25 mouse cellular contexts compared by ENCODE assay signal in the genomic region with DNA sequence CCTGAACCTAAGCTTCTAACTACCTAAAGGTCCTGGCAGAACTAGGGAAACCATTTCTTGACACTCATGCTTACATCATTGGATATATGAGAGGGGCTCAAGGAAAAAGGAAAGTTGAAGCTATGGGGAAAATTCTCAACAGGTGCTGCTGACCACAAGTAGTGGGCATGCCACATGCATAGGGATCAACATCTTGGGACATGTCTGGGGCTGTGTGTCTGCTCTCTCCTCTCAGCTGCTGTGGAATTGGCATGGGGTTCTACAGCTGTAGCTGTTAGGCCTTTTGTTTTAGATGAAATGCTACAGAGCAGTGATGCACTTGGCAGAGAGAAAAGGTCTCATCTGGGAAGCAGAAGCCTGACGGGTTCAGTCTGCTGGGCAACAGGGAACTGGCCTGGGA. TPM values are rescaled to one million over a fixed set of nuclear protein-coding genes. Genes with fewer than 3 reads are reported as not detected.
DNase-seq lines count a peak whose midpoint lies in the region; ATAC-seq and TF ChIP-seq lines count a peak whose summit lies in the region.
"Had no signal": no experiment of that assay in that cellular context is flagged by ENCODE, and none has a peak within 500 bp of the region (broad histone marks: within the 10 kb centered on the region; RNA-seq: fewer than 3 reads in every experiment).

No protein-coding gene starts in this region.

- H3K27me3 ChIP-seq in embryonic facial prominence, embryonic 14.5 days (replicated peaks; ENCODE audit: control insufficient read depth, insufficient read depth, low read length), result no peaks in the 10 kb centered on the region
- no peaks in the 10 kb centered on the region for H3K27me3 ChIP-seq in embryonic facial prominence, embryonic 10.5 days (replicated peaks; ENCODE audit: low read depth, poor library complexity, severe bottlenecking)
- no peaks in the 10 kb centered on the region for H3K27me3 ChIP-seq in E14TG2a.4 (ENCODE audit: insufficient read depth, low read length)
- H3K27me3 ChIP-seq in embryonic facial prominence, embryonic 15.5 days, result no peaks in the 10 kb centered on the region
- no peaks in the 10 kb centered on the region for H3K27me3 ChIP-seq in heart, embryonic 11.5 days (ENCODE audit: control insufficient read depth, insufficient read depth, low read length)
- H3K27me3 ChIP-seq: CH12.LX; embryonic facial prominence, embryonic 12.5 days; forebrain, embryonic 13.5 days; forebrain, embryonic 15.5 days; Patski had no signal

- H3K9me3 ChIP-seq in embryonic facial prominence, embryonic 14.5 days (ENCODE audit: control insufficient read depth, low read length), result no peaks in the 10 kb centered on the region
- H3K9me3 ChIP-seq in embryonic facial prominence, embryonic 10.5 days, result no peaks in the 10 kb centered on the region
- H3K9me3 ChIP-seq in E14TG2a.4 (ENCODE audit: low read length), result no peaks in the 10 kb centered on the region
- H3K9me3 ChIP-seq in embryonic facial prominence, embryonic 15.5 days (replicated peaks), result no peaks in the 10 kb centered on the region
- no peaks in the 10 kb centered on the region for H3K9me3 ChIP-seq in heart, embryonic 11.5 days (replicated peaks; ENCODE audit: control insufficient read depth, low read length)
- H3K9me3 ChIP-seq: embryonic facial prominence, embryonic 12.5 days; forebrain, embryonic 13.5 days; forebrain, embryonic 15.5 days; G1E had no signal

- no peak overlapping the region for H3K27ac ChIP-seq in embryonic facial prominence, embryonic 14.5 days (replicated peaks; ENCODE audit: low read depth, low read length)
- H3K27ac ChIP-seq in embryonic facial prominence, embryonic 10.5 days (replicated peaks), result no peak overlapping the region
- no peak overlapping the region for H3K27ac ChIP-seq in embryonic facial prominence, embryonic 15.5 days (replicated peaks)
- H3K27ac ChIP-seq in heart, embryonic 11.5 days (ENCODE audit: low read depth, low read length), result no peak overlapping the region
- H3K27ac ChIP-seq: embryonic facial prominence, embryonic 12.5 days; forebrain, embryonic 13.5 days; forebrain, embryonic 15.5 days had no signal

- H3K36me3 ChIP-seq in embryonic facial prominence, embryonic 14.5 days (ENCODE audit: control insufficient read depth, insufficient read depth, low read length), result peaks cover 13% of the 10 kb centered on the region; the same call in 1 of the 2 replicates
- peaks cover 93% of the 10 kb centered on the region for H3K36me3 ChIP-seq in embryonic facial prominence, embryonic 10.5 days (replicated peaks)
- peaks cover 70% of the 10 kb centered on the region for H3K36me3 ChIP-seq in E14TG2a.4 (ENCODE audit: insufficient read depth, low read length)
- peaks cover 28% of the 10 kb centered on the region for H3K36me3 ChIP-seq in embryonic facial prominence, embryonic 15.5 days
- H3K36me3 ChIP-seq in heart, embryonic 11.5 days (ENCODE audit: control insufficient read depth, insufficient read depth, low read length), result no peaks in the 10 kb centered on the region; the same call in none of the 2 replicates

- WGBS in embryonic facial prominence, embryonic 14.5 days, result 58% methylated on average over 1 of the region's 1 CpGs
- WGBS in embryonic facial prominence, embryonic 10.5 days, result 79% methylated on average over 1 of the region's 1 CpGs
- WGBS in embryonic facial prominence, embryonic 15.5 days, result 63% methylated on average over 1 of the region's 1 CpGs
- WGBS in heart, embryonic 11.5 days (ENCODE audit: insufficient replicate concordance), result 60% methylated on average over 1 of the region's 1 CpGs

- TF ChIP-seq CTCF in E14TG2a.4 (conservative IDR thresholded peaks at IDR 0.05; ENCODE audit: low read length), result no peak

- no peak for DNase-seq in embryonic facial prominence, embryonic 14.5 days (ENCODE audit: low spot score)
- DNase-seq in embryonic facial prominence, embryonic 10.5 days (ENCODE audit: low spot score), result no peak
- no peak for DNase-seq in right cerebral cortex, postnatal 25 days
- DNase-seq: adrenal gland, adult 8-10 months; adrenal gland, postnatal 25 days; B cell, adult 2 months; cerebellum, adult 11 months; cerebellum, adult 18-20 months; cerebellum, adult 8-10 months; cerebellum, adult 9-11 months; cerebellum, postnatal 14 days; cerebellum, postnatal 36 days; embryo, embryonic 11 days; forebrain, postnatal 0 days had no signal

- H3K4me1 ChIP-seq in embryonic facial prominence, embryonic 14.5 days (ENCODE audit: control insufficient read depth, insufficient read depth, low read length), result no peaks in the 10 kb centered on the region
- H3K4me1 ChIP-seq in embryonic facial prominence, embryonic 10.5 days, result no peaks in the 10 kb centered on the region
- H3K4me1 ChIP-seq in E14TG2a.4 (replicated peaks; ENCODE audit: low read depth, low read length), result peaks cover 71% of the 10 kb centered on the region
- H3K4me1 ChIP-seq in embryonic facial prominence, embryonic 15.5 days, result no peaks in the 10 kb centered on the region
- H3K4me1 ChIP-seq in heart, embryonic 11.5 days (ENCODE audit: control insufficient read depth, insufficient read depth, low read length), result peaks cover 8% of the 10 kb centered on the region
- H3K4me1 ChIP-seq: embryonic facial prominence, embryonic 12.5 days; forebrain, embryonic 13.5 days; forebrain, embryonic 15.5 days had no signal

- no peak overlapping the region for H3K9ac ChIP-seq in embryonic facial prominence, embryonic 14.5 days (ENCODE audit: low read depth, low read length)
- H3K9ac ChIP-seq in embryonic facial prominence, embryonic 15.5 days, result no peak overlapping the region
- H3K9ac ChIP-seq in heart, embryonic 11.5 days (ENCODE audit: low read depth, low read length), result no peak overlapping the region
- H3K9ac ChIP-seq: embryonic facial prominence, embryonic 12.5 days; forebrain, embryonic 13.5 days; forebrain, embryonic 15.5 days; forebrain, postnatal 0 days had no signal

- no peak overlapping the region for H3K4me3 ChIP-seq in embryonic facial prominence, embryonic 14.5 days (ENCODE audit: low read depth, low read length)
- H3K4me3 ChIP-seq in embryonic facial prominence, embryonic 10.5 days, result no peak overlapping the region
- H3K4me3 ChIP-seq in E14TG2a.4 (replicated peaks; ENCODE audit: low read length), result peak overlapping the region; percentile 39; the same call in 1 of the 2 replicates
- H3K4me3 ChIP-seq in embryonic facial prominence, embryonic 15.5 days (replicated peaks), result no peak overlapping the region
- no peak overlapping the region for H3K4me3 ChIP-seq in heart, embryonic 11.5 days (ENCODE audit: low read depth, low read length)
- H3K4me3 ChIP-seq: embryonic facial prominence, embryonic 12.5 days; forebrain, embryonic 13.5 days; forebrain, embryonic 15.5 days had no signal

- 0 out of 2 replicates have a peak, but pooled peaks have one; percentile 22 for ATAC-seq in embryonic facial prominence, embryonic 14.5 days (ENCODE audit: low read depth)
- peak; percentile 3; the same call in 1 of the 2 replicates for ATAC-seq in embryonic facial prominence, embryonic 15.5 days (ENCODE audit: insufficient number of reproducible peaks, low FRiP score, low TSS enrichment, low read depth)
- no peak for ATAC-seq in heart, embryonic 11.5 days (replicated peaks; ENCODE audit: insufficient number of reproducible peaks, low FRiP score, low TSS enrichment)
- ATAC-seq: activated CD4-positive, CD25-positive, alpha-beta regulatory T cell, adult 4 months; CD4-positive, CD25-positive, alpha-beta regulatory T cell, adult 4 months; forebrain, embryonic 13.5 days; forebrain, embryonic 15.5 days; forebrain, postnatal 0 days; Patski had no signal

- H3K4me2 ChIP-seq in embryonic facial prominence, embryonic 14.5 days (ENCODE audit: low read depth, low read length), result no peak overlapping the region
- H3K4me2 ChIP-seq in embryonic facial prominence, embryonic 15.5 days (replicated peaks), result no peak overlapping the region
- no peak overlapping the region for H3K4me2 ChIP-seq in heart, embryonic 11.5 days
- H3K4me2 ChIP-seq: embryonic facial prominence, embryonic 12.5 days; forebrain, embryonic 13.5 days; forebrain, embryonic 15.5 days had no signal

RNA-seq across cellular contexts. Expression of a gene that starts 50.7 kb away (rescaled TPM):
- polyA plus RNA-seq in embryonic facial prominence, embryonic 14.5 days (2014; fragmentation: Nextera tagmentation; extraction: Ambion mirVana), result 30.0 and 34.7 TPM in 2 replicates
- polyA plus RNA-seq in embryonic facial prominence, embryonic 10.5 days (2016; fragmentation: Nextera tagmentation; extraction: Ambion mirVana), result 74.1 and 76.0 TPM in 2 replicates
- 26.4 and 28.0 TPM in 2 replicates for polyA plus RNA-seq in embryonic facial prominence, embryonic 15.5 days (2015; fragmentation: Nextera tagmentation; extraction: Ambion mirVana)
- 37.8 and 39.0 TPM in 2 replicates for polyA plus RNA-seq in heart, embryonic 11.5 days (2014; fragmentation: Nextera tagmentation; extraction: Ambion mirVana)

RNA-seq across cellular contexts. Expression of a gene that starts 51.3 kb away (rescaled TPM):
- polyA plus RNA-seq in embryonic facial prominence, embryonic 14.5 days (2014; fragmentation: Nextera tagmentation; extraction: Ambion mirVana), result 65.9 and 72.5 TPM in 2 replicates
- polyA plus RNA-seq in embryonic facial prominence, embryonic 10.5 days (2016; fragmentation: Nextera tagmentation; extraction: Ambion mirVana), result 46.0 and 51.3 TPM in 2 replicates
- 74.2 and 78.9 TPM in 2 replicates for polyA plus RNA-seq in embryonic facial prominence, embryonic 15.5 days (2015; fragmentation: Nextera tagmentation; extraction: Ambion mirVana)
- 44.9 and 49.2 TPM in 2 replicates for polyA plus RNA-seq in heart, embryonic 11.5 days (2014; fragmentation: Nextera tagmentation; extraction: Ambion mirVana)
